Mouse (Mus musculus): Measurements from ENCODE around the gene 2210016L21Rik. TPM values are rescaled to one million over a fixed set of nuclear protein-coding genes. Genes with fewer than 3 reads are reported as not detected.

The 2210016L21Rik gene
- total RNA-seq, 2 experiments from 2014 or later, result 9.0 to 10.7 TPM

DNA sequence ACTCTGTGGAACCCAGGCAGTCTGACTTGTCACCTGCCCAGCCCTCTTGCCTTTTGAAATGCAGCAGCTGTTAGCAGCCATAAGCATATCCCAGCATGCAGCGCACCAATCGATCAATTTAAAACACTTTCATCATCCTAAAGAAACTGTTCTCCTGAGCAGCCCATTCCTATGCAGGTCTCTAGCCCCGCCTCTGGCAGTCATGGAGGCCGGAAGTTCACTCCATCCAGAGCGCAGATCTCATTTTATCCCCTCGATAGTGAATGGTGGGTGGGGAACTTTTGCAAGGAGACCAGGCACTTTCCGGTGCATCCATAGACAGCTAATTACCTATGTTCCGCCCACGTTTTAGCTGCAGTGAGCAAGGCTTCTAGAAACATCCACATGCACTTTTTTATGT lies 30.2 kb downstream of the 2210016L21Rik start:
- ATAC-seq (replicated peaks; ENCODE audit: poor library complexity, severe bottlenecking), result no peak

DNA sequence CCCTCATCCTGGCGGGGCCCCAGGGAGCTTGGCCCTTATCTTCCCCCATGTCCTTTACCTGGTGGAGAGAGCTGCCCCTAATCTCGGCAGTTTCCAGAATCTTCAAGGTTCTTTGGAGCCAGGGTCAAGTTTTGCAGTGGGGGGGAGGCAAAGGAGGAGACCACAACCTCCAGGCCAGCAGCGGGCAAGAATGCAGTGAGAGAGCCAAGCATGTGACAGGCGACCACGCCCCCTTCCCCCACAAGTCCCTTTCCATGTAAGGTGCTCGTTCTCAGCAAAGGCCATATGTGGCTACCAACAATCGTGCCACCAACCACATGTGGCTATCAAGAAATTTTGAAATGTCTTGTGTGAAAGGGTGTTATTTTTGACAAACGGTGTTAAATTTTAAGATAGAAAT lies 31.2 kb downstream of the 2210016L21Rik start:
- no peak for ATAC-seq (replicated peaks; ENCODE audit: poor library complexity, severe bottlenecking)

DNA sequence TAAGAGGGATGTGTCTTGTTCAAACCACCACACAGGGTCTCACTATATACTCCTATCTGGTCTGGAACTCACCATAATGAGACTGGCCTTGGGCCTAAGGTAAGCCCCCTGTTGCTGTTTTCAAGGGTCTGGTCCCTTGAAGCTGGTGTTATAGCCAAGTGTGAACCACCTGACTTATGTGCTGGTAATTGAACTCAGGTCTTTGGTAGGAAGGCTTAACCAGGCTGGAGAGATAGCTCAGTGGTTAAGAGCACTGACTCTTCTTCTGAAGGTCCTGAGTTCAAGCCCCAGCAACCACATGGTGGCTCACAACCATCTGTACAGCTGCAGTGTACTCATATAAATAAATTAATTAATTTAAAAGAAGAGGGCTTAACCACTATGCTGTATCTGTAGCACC lies 35.0 kb downstream of the 2210016L21Rik start:
- ATAC-seq (replicated peaks; ENCODE audit: poor library complexity, severe bottlenecking), result no peak

DNA sequence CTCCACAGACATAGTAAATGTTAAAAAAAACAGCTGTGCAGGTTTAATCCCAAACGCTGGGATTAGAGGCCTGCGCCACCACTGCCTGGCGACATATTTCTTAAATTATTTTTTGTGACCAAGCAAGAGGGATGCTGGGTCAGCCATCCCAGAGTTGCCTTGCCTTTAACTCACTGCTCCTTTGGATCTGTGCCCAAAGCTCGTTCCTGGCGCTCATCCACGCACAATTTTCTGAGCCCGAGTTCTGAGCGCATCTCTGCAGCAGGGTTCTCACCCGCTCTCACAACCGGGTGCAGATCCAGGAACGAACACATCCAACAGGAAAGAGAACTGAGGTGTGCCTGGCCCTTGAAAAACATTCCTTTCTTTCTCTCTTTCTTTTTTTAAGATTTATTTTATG lies 36.5 kb downstream of the 2210016L21Rik start:
- ATAC-seq (replicated peaks; ENCODE audit: poor library complexity, severe bottlenecking), result no peak

DNA sequence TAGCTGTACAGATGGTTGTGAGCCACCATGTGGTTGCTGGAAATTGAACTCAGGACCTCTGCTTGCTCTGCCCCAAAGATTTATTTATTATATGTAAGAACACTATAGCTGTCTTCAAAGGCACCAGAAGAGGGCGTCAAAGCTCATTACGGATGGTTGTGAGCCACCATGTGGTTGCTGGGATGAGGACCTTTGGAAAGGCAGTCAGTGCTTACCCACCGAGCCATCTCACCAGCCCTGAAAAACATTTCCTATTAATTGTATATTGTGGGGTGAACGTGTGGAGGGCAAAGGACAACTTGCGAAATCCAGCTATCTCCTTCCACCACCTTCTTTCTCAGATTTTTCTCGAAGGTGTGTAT lies 36.9 kb downstream of the 2210016L21Rik start:
- ATAC-seq (replicated peaks; ENCODE audit: poor library complexity, severe bottlenecking), result peak; percentile 26

DNA sequence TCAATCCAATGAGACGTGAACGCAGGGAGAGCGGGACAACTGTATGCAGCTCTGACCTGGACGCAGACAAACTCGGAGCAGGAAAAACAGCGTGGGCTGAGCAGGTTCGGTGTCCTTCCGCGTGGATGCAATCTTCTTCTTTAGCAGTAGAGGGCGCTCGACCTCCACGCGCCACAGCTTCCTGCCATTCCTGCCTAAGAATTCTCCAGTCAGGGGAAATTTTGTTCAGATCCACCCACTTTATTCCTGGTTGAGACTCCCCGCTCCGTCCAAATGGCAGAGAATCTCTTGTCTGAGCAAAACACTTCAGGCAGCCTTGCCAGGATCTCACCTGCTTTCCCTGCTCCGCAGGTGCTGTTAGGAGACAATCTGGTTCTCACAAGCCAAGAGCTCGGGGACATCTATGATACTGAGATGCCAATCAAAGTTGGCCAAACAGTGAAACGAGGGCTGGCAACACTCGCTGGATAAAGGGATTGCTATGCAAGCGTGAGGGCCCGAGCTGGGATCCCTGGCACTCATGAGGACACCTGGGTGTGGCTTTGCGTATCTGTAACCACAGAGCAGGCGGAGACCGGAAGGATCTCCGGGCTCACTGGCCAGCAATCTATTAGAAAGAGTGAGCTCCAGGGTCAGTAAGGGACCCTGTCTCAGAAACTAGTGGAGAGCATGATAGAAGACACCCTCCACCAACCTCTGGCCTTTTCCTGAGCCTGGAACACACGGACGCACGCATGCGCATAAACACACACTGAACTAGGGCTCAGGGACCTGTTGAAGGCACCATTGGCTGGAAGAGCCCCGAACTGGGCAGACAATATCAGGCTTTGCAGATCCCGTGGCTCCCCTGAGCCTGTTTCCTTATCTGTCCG lies 37.5 kb downstream of the 2210016L21Rik start:
- ATAC-seq (replicated peaks; ENCODE audit: poor library complexity, severe bottlenecking), result peak; percentile 69

DNA sequence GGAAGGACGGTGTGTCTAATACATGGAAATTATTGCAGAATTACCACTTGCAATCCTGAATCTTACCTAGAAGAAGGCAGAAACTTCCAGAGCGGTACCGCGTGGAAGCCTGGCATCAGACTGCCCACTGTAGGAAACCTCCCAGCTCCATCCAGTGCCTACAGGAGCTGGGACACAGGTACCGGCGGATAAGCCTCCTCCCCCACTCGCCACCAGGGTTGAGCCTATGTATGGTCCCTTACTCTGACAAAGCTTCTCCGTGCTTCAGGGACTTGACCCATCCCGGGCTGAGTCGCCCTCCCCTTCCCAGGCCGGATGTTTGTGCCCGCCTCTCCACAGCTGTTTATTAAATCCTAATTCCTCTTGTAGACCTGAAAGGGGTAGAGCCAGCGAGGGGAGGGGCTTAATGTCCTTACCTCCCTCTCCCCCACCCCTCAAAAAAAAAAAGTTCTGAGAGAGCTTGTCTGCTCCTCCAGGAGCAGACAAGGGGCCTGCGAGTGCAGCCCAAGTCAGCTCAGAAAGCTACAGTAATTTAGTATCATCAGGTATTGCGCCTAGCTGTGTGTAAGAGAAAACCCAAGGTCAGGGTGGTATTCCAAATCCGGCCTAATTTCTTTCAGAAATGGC lies 38.3 kb downstream of the 2210016L21Rik start:
- no peak for ATAC-seq (replicated peaks; ENCODE audit: poor library complexity, severe bottlenecking)

DNA sequence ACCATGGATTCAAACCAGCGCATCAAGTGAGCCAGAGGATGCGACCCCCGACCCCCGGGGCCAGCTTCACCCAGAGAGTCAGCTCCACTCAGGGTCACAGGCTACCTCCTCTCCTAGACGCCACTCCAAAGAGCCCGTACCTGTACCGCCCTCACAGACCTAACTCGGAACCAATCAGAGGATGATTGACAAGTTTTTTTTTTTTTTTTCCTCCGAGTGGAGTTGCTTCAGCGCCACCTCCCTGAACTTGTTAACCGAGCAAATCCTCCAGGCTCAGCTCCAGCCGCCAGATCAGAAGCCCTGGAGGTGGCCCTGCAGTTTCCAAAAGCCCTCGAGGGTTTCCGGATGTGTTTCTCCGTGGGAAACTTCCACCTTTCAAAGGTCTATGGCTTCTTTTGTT lies 40.0 kb downstream of the 2210016L21Rik start:
- ATAC-seq (replicated peaks; ENCODE audit: poor library complexity, severe bottlenecking), result no peak

DNA sequence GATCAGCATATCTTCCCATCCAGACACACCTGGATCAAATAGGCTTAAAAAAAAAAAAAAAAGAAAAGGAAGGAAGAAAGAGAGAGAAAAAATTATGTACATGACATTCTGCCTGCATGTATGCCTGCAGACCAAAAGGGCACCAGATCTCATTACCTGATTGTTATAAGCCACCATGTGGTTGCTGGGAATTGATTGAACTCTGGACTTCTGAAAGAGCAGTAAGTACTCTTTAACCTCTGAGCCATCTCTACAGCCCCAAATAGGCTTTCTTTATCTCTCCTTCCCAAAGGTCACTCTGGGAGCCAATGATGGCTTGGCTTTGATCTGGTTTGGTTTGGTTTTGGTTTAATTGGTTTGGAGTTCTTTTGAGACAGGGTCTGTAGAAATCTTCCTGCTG lies 43.1 kb downstream of the 2210016L21Rik start:
- no peak for ATAC-seq (replicated peaks; ENCODE audit: poor library complexity, severe bottlenecking)

DNA sequence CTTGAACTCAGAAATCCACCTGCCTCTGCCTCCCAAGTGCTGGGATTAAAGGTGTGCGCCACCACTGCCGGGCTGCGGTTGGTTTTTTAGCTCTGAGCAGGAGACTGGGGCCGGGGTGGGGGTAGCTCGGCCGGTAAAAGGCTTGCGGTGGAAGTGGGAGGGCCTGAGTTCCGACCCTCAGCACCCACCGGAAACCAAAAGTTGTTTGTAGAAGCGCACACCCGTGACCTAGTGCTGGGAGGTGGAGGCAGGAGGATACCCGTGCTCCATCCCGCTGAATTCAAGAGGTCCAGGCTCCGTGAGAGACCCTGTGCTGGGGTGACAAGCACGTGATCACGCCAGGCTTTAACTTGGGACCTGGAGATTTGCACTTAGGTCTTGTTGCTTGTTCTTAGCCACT lies 54.5 kb downstream of the 2210016L21Rik start:
- peak; percentile 42; the same call in 1 of the 2 replicates for ATAC-seq (replicated peaks; ENCODE audit: poor library complexity, severe bottlenecking)

DNA sequence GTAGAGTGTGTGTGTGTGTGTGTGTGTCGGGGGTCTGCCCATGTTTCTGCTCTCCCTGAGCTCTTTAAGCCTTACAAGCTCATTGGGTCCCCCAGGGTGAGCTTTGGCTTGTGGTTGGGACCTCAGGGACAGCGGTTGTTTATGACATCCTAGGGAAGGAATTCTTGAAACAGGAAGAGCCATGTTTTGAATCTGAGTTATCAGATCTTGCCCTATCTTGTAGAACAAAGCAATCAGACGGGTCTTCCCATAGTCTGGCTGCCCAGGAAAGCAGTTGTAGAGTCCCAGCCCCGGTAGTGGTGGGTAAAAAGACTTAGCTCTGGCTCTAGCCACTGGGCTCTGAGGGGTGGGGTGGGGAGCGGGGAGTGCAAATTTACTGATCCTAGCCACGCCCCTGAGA lies 55.4 kb downstream of the 2210016L21Rik start:
- 0 out of 2 replicates have a peak, but pooled peaks have one; percentile 20 for ATAC-seq (replicated peaks; ENCODE audit: poor library complexity, severe bottlenecking)

Other genes starting within 250 kb of the 2210016L21Rik start
- 6.0 and 25.2 TPM in 2 replicates for gene Tchp, start 234.4 kb upstream of the 2210016L21Rik start, total RNA-seq (2014; fragmentation: Nextera tagmentation)
- gene Tchp, start 234.4 kb upstream of the 2210016L21Rik start, total RNA-seq (2017), result 9.8 and 12.6 TPM in 2 replicates
- 271 and 278 TPM in 2 replicates for gene Ankrd13a, start 167.5 kb upstream of the 2210016L21Rik start, total RNA-seq (2014; fragmentation: Nextera tagmentation)
- 310 and 331 TPM in 2 replicates for gene Ankrd13a, start 167.5 kb upstream of the 2210016L21Rik start, total RNA-seq (2017)
- 113 and 128 TPM in 2 replicates for gene Git2, start 166.6 kb upstream of the 2210016L21Rik start, total RNA-seq (2014; fragmentation: Nextera tagmentation)
- gene Git2, start 166.6 kb upstream of the 2210016L21Rik start, total RNA-seq (2017), result 77.9 and 117 TPM in 2 replicates
- 44.4 and 76.8 TPM in 2 replicates for gene 1500011B03Rik, start 118.7 kb upstream of the 2210016L21Rik start, total RNA-seq (2014; fragmentation: Nextera tagmentation)
- gene 1500011B03Rik, start 118.7 kb upstream of the 2210016L21Rik start, total RNA-seq (2017), result 44.0 and 57.4 TPM in 2 replicates
- 1.6 TPM in 1 of 2 replicates, not detected in the other for gene 4930519G04Rik, start 88.5 kb upstream of the 2210016L21Rik start, total RNA-seq (2014; fragmentation: Nextera tagmentation)
- gene 4930519G04Rik, start 88.5 kb upstream of the 2210016L21Rik start, total RNA-seq (2017), result not detected in 2 replicates
- not detected in 2 replicates for gene Gm9936, start 83.5 kb upstream of the 2210016L21Rik start, total RNA-seq (2014; fragmentation: Nextera tagmentation)
- gene Gm9936, start 83.5 kb upstream of the 2210016L21Rik start, total RNA-seq (2017), result not detected in 2 replicates
- gene Oasl2, start 45.2 kb upstream of the 2210016L21Rik start, total RNA-seq (2014; fragmentation: Nextera tagmentation), result 6.7 and 10.4 TPM in 2 replicates
- 4.7 and 7.6 TPM in 2 replicates for gene Oasl2, start 45.2 kb upstream of the 2210016L21Rik start, total RNA-seq (2017)
- 5.2 and 5.4 TPM in 2 replicates for gene Oasl1, start 18.9 kb upstream of the 2210016L21Rik start, total RNA-seq (2014; fragmentation: Nextera tagmentation)
- 0.73 and 1.8 TPM in 2 replicates for gene Oasl1, start 18.9 kb upstream of the 2210016L21Rik start, total RNA-seq (2017)
- gene Hnf1a, start 28.9 kb downstream of the 2210016L21Rik start, total RNA-seq (2014; fragmentation: Nextera tagmentation), result not detected in 2 replicates
- gene Hnf1a, start 28.9 kb downstream of the 2210016L21Rik start, total RNA-seq (2017), result not detected in 2 replicates
- gene Sppl3, start 69.0 kb downstream of the 2210016L21Rik start, total RNA-seq (2014; fragmentation: Nextera tagmentation), result 42.8 and 43.9 TPM in 2 replicates
- gene Sppl3, start 69.0 kb downstream of the 2210016L21Rik start, total RNA-seq (2017), result 21.7 and 26.5 TPM in 2 replicates
- gene Gm10401, start 156.1 kb downstream of the 2210016L21Rik start, total RNA-seq (2014; fragmentation: Nextera tagmentation), result not detected in 2 replicates
- 0.26 TPM in 1 of 2 replicates, not detected in the other for gene Gm10401, start 156.1 kb downstream of the 2210016L21Rik start, total RNA-seq (2017)
- gene Acads, start 177.2 kb downstream of the 2210016L21Rik start, total RNA-seq (2014; fragmentation: Nextera tagmentation), result 32.0 and 59.2 TPM in 2 replicates
- 24.3 and 27.6 TPM in 2 replicates for gene Acads, start 177.2 kb downstream of the 2210016L21Rik start, total RNA-seq (2017)
- gene Unc119b, start 192.8 kb downstream of the 2210016L21Rik start, total RNA-seq (2014; fragmentation: Nextera tagmentation), result 12.5 and 16.4 TPM in 2 replicates
- 8.1 and 10.3 TPM in 2 replicates for gene Unc119b, start 192.8 kb downstream of the 2210016L21Rik start, total RNA-seq (2017)
- 247 and 279 TPM in 2 replicates for gene Mlec, start 216.0 kb downstream of the 2210016L21Rik start, total RNA-seq (2014; fragmentation: Nextera tagmentation)
- gene Mlec, start 216.0 kb downstream of the 2210016L21Rik start, total RNA-seq (2017), result 290 and 318 TPM in 2 replicates